Mouse (Mus musculus) E14TG2a.4 (cell line): ENCODE measurements around the gene Rasl11a.
"Not testable (repeated sequence)": the region's sequence is repeated elsewhere in the genome, so short reads cannot be mapped to it uniquely, and the experiment has no call there.

Source experiments
- H3K27me3 ChIP-seq: 2 replicates; pipeline ENCODE4 v1.6.1; 2014; ENCODE audit warnings: low read length, control low read depth; ENCODE audit not compliant: insufficient read depth
- H3K36me3 ChIP-seq: 2 replicates; pipeline ENCODE4 v1.6.1; 2014; ENCODE audit warnings: low read length, control low read depth; ENCODE audit not compliant: insufficient read depth
- H3K4me1 ChIP-seq: replicated peaks from 2 replicates; pipeline ENCODE4 v1.6.1; 2014; ENCODE audit warnings: low read depth, low read length, control low read depth
- H3K4me3 ChIP-seq: replicated peaks from 2 replicates; pipeline ENCODE4 v1.5.1; 2014; ENCODE audit warnings: mild to moderate bottlenecking, low read length
- H3K9me3 ChIP-seq: 2 replicates; pipeline ENCODE4 v1.6.1; 2014; ENCODE audit warnings: low read length, control low read depth
- CTCF ChIP-seq: conservative IDR thresholded peaks from 2 replicates; pipeline ENCODE4 v1.5.1; 2014; ENCODE audit warnings: low read length
- NANOG ChIP-seq: IDR thresholded peaks from 2 replicates; pipeline ENCODE4 v1.6.1; 2014; ENCODE audit warnings: borderline replicate concordance, low read length, mixed read lengths
- POU5F1 ChIP-seq: IDR thresholded peaks from 2 replicates; pipeline ENCODE4 v1.6.1; 2014; ENCODE audit warnings: low read length, borderline replicate concordance

The Rasl11a gene

GRCm38 (mm10) chr5:146867946-146868314 lies 23.1 kb downstream of the Rasl11a start:
- H3K27me3 ChIP-seq, result 0 out of 2 replicates have a peak, but pooled peaks cover 4% of the 10 kb centered on the region
- no peaks in the 10 kb centered on the region for H3K36me3 ChIP-seq
- H3K9me3 ChIP-seq, result peaks cover 36% of the 10 kb centered on the region
- TF ChIP-seq NANOG, result no peak
- no peak for TF ChIP-seq POU5F1
- no peak for TF ChIP-seq CTCF
- peaks cover 28% of the 10 kb centered on the region for H3K4me1 ChIP-seq
- H3K4me3 ChIP-seq, result peak overlapping the region; percentile 49; the same call in 1 of the 2 replicates

GRCm38 (mm10) chr5:146872981-146873631 lies 28.2 kb downstream of the Rasl11a start:
- H3K4me3 ChIP-seq, result no peak overlapping the region
- no peak for TF ChIP-seq CTCF

GRCm38 (mm10) chr5:146876024-146876423 lies 31.2 kb downstream of the Rasl11a start:
- Histone ChIP-seq H3K4me1 (no peaks in the 10 kb centered on the region), H3K27me3 (0 out of 2 replicates have a peak, but pooled peaks cover 4% of the 10 kb centered on the region), H3K4me3 (no peak overlapping the region), H3K9me3 (peaks cover 28% of the 10 kb centered on the region), H3K36me3 (no peaks in the 10 kb centered on the region)
- TF ChIP-seq NANOG (no peak), CTCF (no peak), POU5F1 (no peak)

More at GRCm38 (mm10) chr5:146872981-146873631, 28.2 kb downstream of the Rasl11a start:
- H3K36me3 ChIP-seq, result no peaks in the 10 kb centered on the region
- peaks cover 5% of the 10 kb centered on the region for H3K4me1 ChIP-seq
- H3K9me3 ChIP-seq, result peaks cover 42% of the 10 kb centered on the region
- 0 out of 2 replicates have a peak, but pooled peaks cover 4% of the 10 kb centered on the region for H3K27me3 ChIP-seq

- peaks cover 12% of the 10 kb centered on the region for H3K9me3 ChIP-seq
- H3K36me3 ChIP-seq, H3K4me1 ChIP-seq: not testable (repeated sequence)
Observed at GRCm38 (mm10) chr5:146877882-146878281, 33.0 kb downstream of the Rasl11a start.

GRCm38 (mm10) chr5:146882261-146882660 lies 37.4 kb downstream of the Rasl11a start:
- Histone ChIP-seq H3K4me3 (no peak overlapping the region), H3K36me3 (no peaks in the 10 kb centered on the region; the same call in 1 of the 2 replicates), H3K9me3 (peaks cover 11% of the 10 kb centered on the region; the same call in 1 of the 2 replicates), H3K4me1 (peaks cover 23% of the 10 kb centered on the region), H3K27me3 (no peaks in the 10 kb centered on the region)
- TF ChIP-seq CTCF, result no peak
- no peak for TF ChIP-seq POU5F1
- no peak for TF ChIP-seq NANOG

More at GRCm38 (mm10) chr5:146877882-146878281, 33.0 kb downstream of the Rasl11a start:
- not testable (repeated sequence) for H3K4me3 ChIP-seq, H3K27me3 ChIP-seq

GRCm38 (mm10) chr5:146883053-146883452 lies 38.2 kb downstream of the Rasl11a start:
- H3K27me3 ChIP-seq, result no peaks in the 10 kb centered on the region
- H3K4me3 ChIP-seq, result no peak overlapping the region
- H3K9me3 ChIP-seq, result peaks cover 11% of the 10 kb centered on the region; the same call in 1 of the 2 replicates
- H3K4me1 ChIP-seq, result peaks cover 23% of the 10 kb centered on the region
- no peaks in the 10 kb centered on the region; the same call in 1 of the 2 replicates for H3K36me3 ChIP-seq
- TF ChIP-seq POU5F1 (no peak), NANOG (no peak), CTCF (peak; percentile 14; the same call in 1 of the 2 replicates)

GRCm38 (mm10) chr5:146883486-146884272 lies 38.8 kb downstream of the Rasl11a start:
- Histone ChIP-seq H3K4me1 (peaks cover 23% of the 10 kb centered on the region), H3K27me3 (no peaks in the 10 kb centered on the region)

GRCm38 (mm10) chr5:146891127-146891526 lies 46.3 kb downstream of the Rasl11a start:
- Histone ChIP-seq H3K36me3 (peaks cover 11% of the 10 kb centered on the region), H3K27me3 (no peaks in the 10 kb centered on the region), H3K4me1 (peaks cover 34% of the 10 kb centered on the region), H3K4me3 (peak overlapping the region; percentile 52), H3K9me3 (no peaks in the 10 kb centered on the region)
- TF ChIP-seq POU5F1 (no peak), CTCF (peak; percentile 92), NANOG (no peak)

More at GRCm38 (mm10) chr5:146883486-146884272, 38.8 kb downstream of the Rasl11a start:
- peaks cover 11% of the 10 kb centered on the region; the same call in 1 of the 2 replicates for H3K9me3 ChIP-seq
- no peaks in the 10 kb centered on the region; the same call in 1 of the 2 replicates for H3K36me3 ChIP-seq
- TF ChIP-seq CTCF (no peak), POU5F1 (no peak), NANOG (no peak)
- H3K4me3 ChIP-seq, result no peak overlapping the region
